Mouse (Mus musculus) liver, postnatal 0 days (tissue): ENCODE results near the gene Brinp3. TPM values are rescaled to one million over a fixed set of nuclear protein-coding genes. Genes with fewer than 3 reads are reported as not detected.
"Not testable (repeated sequence)": the region's sequence is repeated elsewhere in the genome, so short reads cannot be mapped to it uniquely, and the experiment has no call there.

Source experiments
- ATAC-seq: fragments of 200-750 bp; cut with Nextera tagmentation; 2 replicates; pipeline ENCODE4 v1.8.0; 2017; ENCODE audit warnings: mild to moderate bottlenecking, moderate library complexity
- DNase-seq: peaks from one replicate; pipeline ENCODE4 v3.0.0-alpha.2; 2016
- H3K27ac ChIP-seq: fragments of 300-500 bp; sonication (generic); 2 replicates; pipeline ENCODE4 v1.5.1; 2014; ENCODE audit warnings: antibody characterized with exemption, moderate library complexity, mild to moderate bottlenecking, low read depth
- H3K27me3 ChIP-seq: fragments of 300-500 bp; sonication (generic); 2 replicates; pipeline ENCODE4 v1.6.1; 2014; ENCODE audit warnings: low read length, control low read depth, mixed read lengths; ENCODE audit not compliant: insufficient read depth
- H3K36me3 ChIP-seq: fragments of 300-500 bp; sonication (generic); replicated peaks from 2 replicates; pipeline ENCODE4 v1.6.1; 2014; ENCODE audit warnings: mild to moderate bottlenecking, control low read depth, low read length, moderate library complexity, mixed read lengths; ENCODE audit not compliant: insufficient read depth
- H3K4me1 ChIP-seq: fragments of 300-500 bp; sonication (generic); 2 replicates; pipeline ENCODE4 v1.6.1; 2014; ENCODE audit warnings: antibody characterized with exemption, mild to moderate bottlenecking, control low read depth; ENCODE audit not compliant: insufficient read depth
- H3K4me2 ChIP-seq: fragments of 300-500 bp; sonication (generic); 2 replicates; pipeline ENCODE4 v1.6.1; 2014; ENCODE audit warnings: low read depth, mild to moderate bottlenecking, low read length, moderate library complexity, mixed read lengths
- H3K4me3 ChIP-seq: fragments of 300-500 bp; sonication (generic); 2 replicates; pipeline ENCODE4 v1.5.1; 2014; ENCODE audit warnings: low read depth, low read length
- H3K9ac ChIP-seq: fragments of 300-500 bp; sonication (generic); replicated peaks from 2 replicates; pipeline ENCODE4 v1.6.1; 2014; ENCODE audit warnings: mild to moderate bottlenecking, moderate library complexity
- H3K9me3 ChIP-seq: fragments of 300-500 bp; sonication (generic); 2 replicates; pipeline ENCODE4 v1.6.1; 2016; ENCODE audit warnings: mild to moderate bottlenecking, control low read depth, low read length, mixed read lengths
- CTCF ChIP-seq: sonication (generic); IDR thresholded peaks from 2 replicates; pipeline ENCODE4 v1.5.1; 2016; ENCODE audit warnings: antibody characterized with exemption, low read depth
- EP300 ChIP-seq: IDR thresholded peaks from 2 replicates; pipeline ENCODE4 v1.6.1; 2016; ENCODE audit warnings: antibody characterized with exemption, low read depth, mild to moderate bottlenecking
- WGBS: fragments of 180-500 bp; shearing (Covaris S2); extraction: QIAGEN DNeasy Blood & Tissue Kit; methylation state at CpG from one replicate; pipeline ENCODE4 v1.1.7; 2014; ENCODE audit not compliant: insufficient replicate concordance; 5-methylcytosine and 5-hydroxymethylcytosine counted together
- polyA plus RNA-seq: library from polyadenylated mRNA; unstranded; fragments of >200 nt; fragmentation: Nextera tagmentation; extraction: Ambion mirVana; gene quantifications from 2 replicates; pipeline ENCODE4 v1.2.1, GENCODE M21; 2015

Gene Brinp3
- polyA plus RNA-seq, 1 experiment from 2014 or later = not detected

DNA sequence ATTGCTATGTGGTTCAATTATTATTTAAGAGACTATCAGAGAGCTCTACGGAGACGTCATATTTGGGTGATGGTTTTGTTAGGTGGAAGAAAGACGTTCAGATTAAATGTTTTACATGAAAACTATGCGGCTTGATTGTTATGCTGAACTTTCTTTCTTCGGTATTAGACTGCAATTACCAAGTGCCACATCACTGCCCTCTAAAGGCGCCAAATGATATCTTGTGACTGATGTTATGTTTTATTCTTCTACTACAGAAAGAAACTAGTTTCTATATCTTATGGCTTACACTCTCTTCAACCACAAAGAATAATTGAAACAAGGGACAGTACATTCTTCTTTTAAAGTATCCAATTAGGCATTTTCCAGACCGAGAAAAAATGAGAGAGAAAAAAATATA, 89.6 kb downstream of the Brinp3 start:
- no peak for TF ChIP-seq EP300
- no peak for TF ChIP-seq CTCF
- no peaks in the 10 kb centered on the region for H3K9me3 ChIP-seq

DNA sequence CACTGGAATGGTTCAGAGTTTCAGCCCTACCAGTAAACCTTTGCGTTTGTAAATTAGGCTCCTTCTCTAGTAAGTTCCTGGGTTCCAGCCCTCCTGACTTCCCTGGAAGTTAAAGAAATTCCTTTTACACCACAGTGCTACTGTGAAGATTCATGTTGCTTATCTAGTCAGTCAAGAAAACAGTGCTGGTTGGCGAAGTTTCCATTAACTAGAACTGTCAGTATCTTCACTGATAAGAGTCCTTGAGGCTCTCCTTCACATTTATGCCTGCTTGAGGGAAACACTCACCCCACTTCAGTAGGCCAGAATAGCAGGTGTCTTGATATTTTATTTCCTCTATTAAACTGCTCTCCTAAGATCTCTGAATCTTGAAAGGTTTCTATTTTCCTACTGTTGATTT, 138.3 kb downstream of the Brinp3 start:
- no peak for ATAC-seq

More for the DNA sequence above, 89.6 kb downstream of the Brinp3 start:
- Histone ChIP-seq H3K36me3 (no peaks in the 10 kb centered on the region), H3K4me2 (no peak overlapping the region), H3K9ac (no peak overlapping the region), H3K4me1 (no peaks in the 10 kb centered on the region), H3K27ac (no peak overlapping the region), H3K4me3 (no peak overlapping the region), H3K27me3 (no peaks in the 10 kb centered on the region)
- 62% methylated on average over 7 of the region's 7 CpGs for WGBS
- DNase-seq = no peak
- ATAC-seq = no peak

DNA sequence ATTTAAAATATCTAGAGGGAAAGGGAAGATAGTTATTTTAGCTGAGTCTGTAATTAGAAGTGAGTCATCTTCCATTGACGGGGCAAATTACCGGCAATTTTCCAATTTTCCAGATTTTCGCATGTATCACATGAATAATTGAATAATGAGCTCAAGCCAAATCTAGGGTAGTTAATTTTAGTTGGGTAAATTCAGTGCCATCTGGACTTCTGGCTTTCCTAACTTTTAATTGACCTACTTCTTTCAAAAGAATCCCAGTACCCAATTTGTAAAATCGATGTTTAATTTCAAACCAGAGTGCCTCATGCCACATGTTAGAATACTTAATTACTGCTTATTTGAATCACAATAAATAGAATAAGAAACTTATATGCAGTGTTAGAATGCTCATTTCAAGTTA, 162.7 kb downstream of the Brinp3 start:
- no peaks in the 10 kb centered on the region for H3K4me1 ChIP-seq
- H3K4me2 ChIP-seq = no peak overlapping the region
- WGBS = 78% methylated on average over 4 of the region's 4 CpGs
- no peaks in the 10 kb centered on the region for H3K9me3 ChIP-seq
- DNase-seq (no peak), ATAC-seq (no peak)
- H3K4me3 ChIP-seq = no peak overlapping the region
- no peaks in the 10 kb centered on the region for H3K27me3 ChIP-seq
- H3K9ac ChIP-seq = no peak overlapping the region
- no peak overlapping the region for H3K27ac ChIP-seq
- TF ChIP-seq EP300 (no peak), CTCF (no peak)
- no peaks in the 10 kb centered on the region for H3K36me3 ChIP-seq

More for the DNA sequence above, 138.3 kb downstream of the Brinp3 start:
- DNase-seq = no peak
- Histone ChIP-seq H3K36me3 (no peaks in the 10 kb centered on the region), H3K4me3 (no peak overlapping the region), H3K4me1 (no peaks in the 10 kb centered on the region), H3K27me3 (no peaks in the 10 kb centered on the region), H3K4me2 (no peak overlapping the region), H3K27ac (no peak overlapping the region), H3K9ac (no peak overlapping the region), H3K9me3 (no peaks in the 10 kb centered on the region)
- 47% methylated on average over 2 of the region's 2 CpGs for whole genome bisulfite sequencing
- TF ChIP-seq EP300 (no peak), CTCF (no peak)

GRCm38 (mm10) chr1:146700724-146701123, 206.2 kb downstream of the Brinp3 start:
- TF ChIP-seq EP300 (no peak), CTCF (no peak)
- ATAC-seq (no peak), DNase-seq (no peak)
- Histone ChIP-seq H3K27ac (no peak overlapping the region), H3K27me3 (no peaks in the 10 kb centered on the region), H3K9ac (no peak overlapping the region), H3K4me1 (no peaks in the 10 kb centered on the region), H3K4me3 (no peak overlapping the region), H3K9me3 (no peaks in the 10 kb centered on the region), H3K4me2 (no peak overlapping the region), H3K36me3 (no peaks in the 10 kb centered on the region)
- 75% methylated on average over 4 of the region's 4 CpGs for WGBS

- DNase-seq = no peak
- no peaks in the 10 kb centered on the region for H3K9me3 ChIP-seq
Measured at GRCm38 (mm10) chr1:146719556-146719955, 225.0 kb downstream of the Brinp3 start.

GRCm38 (mm10) chr1:146724784-146725513, 230.4 kb downstream of the Brinp3 start:
- peak overlapping the region; percentile 58 for H3K4me2 ChIP-seq
- WGBS = 2% methylated on average over 25 of the region's 35 CpGs
- peak; percentile 40; the same call in 1 of the 2 replicates for ATAC-seq
- not testable (repeated sequence) for H3K9ac ChIP-seq, DNase-seq, H3K4me3 ChIP-seq, H3K9me3 ChIP-seq, H3K27me3 ChIP-seq, H3K36me3 ChIP-seq, H3K27ac ChIP-seq, H3K4me1 ChIP-seq

More at GRCm38 (mm10) chr1:146719556-146719955, 225.0 kb downstream of the Brinp3 start:
- Histone ChIP-seq H3K27ac (no peak overlapping the region), H3K4me3 (no peak overlapping the region), H3K27me3 (no peaks in the 10 kb centered on the region), H3K36me3 (no peaks in the 10 kb centered on the region), H3K9ac (no peak overlapping the region), H3K4me1 (no peaks in the 10 kb centered on the region), H3K4me2 (no peak overlapping the region)
- ATAC-seq = no peak
- TF ChIP-seq CTCF (no peak), EP300 (no peak)
- WGBS = 66% methylated on average over 3 of the region's 3 CpGs
